Mouse (Mus musculus) adrenal gland, postnatal 14 days (tissue): ENCODE results near the gene Pde4dip. TPM values are rescaled to one million over a fixed set of nuclear protein-coding genes. Genes with fewer than 3 reads are reported as not detected.
A peak's percentile ranks its signal among the peaks of the same experiment; 100 is the strongest.

Source experiments
- DNase-seq: peaks from one replicate; pipeline ENCODE4 v3.0.0; 2021; ENCODE audit warnings: mixed read lengths
- total RNA-seq: library from RNA; stranded (reverse); gene quantifications from 2 replicates; pipeline ENCODE4 v1.2.3, GENCODE M21; 2021

Pde4dip gene
- total RNA-seq, 1 experiment from 2014 or later: 35.6 TPM

DNA sequence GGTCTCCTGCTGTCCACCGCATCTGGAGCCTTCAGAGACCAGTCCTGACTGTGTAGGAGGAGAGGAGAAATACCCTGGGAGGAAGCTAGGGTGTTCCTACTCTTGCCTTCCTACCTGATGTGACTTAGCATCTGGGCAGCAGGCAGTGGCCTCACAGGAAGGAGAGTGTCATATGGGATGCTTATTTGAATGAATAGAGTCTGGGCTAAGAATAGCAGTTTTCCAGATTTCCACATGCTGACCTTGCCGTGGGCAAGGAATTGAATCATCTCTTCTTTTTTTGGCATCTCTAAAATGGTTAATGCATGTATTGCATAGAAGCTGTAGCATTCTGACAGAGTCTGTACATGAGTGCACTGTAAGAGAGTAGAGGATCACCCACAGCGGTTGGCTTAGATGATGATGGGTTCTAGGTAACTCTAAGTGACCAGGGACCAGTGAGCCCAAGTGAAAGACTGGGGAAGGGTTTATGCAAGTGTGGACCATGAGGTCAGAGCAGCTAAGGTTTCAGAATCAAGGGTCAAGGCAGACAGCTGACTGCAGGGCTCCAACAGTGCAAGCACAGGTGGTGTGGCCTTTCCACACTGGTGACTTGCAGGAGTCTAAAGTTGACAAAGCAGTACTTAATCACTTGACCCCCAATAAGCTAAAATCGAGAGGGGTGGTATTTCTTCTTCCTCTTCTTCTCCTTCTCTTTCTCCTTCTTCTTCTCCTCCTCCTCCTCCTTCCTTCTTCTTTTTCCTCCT, 202.0 kb downstream of the Pde4dip start:
- no peak for DNase-seq

DNA sequence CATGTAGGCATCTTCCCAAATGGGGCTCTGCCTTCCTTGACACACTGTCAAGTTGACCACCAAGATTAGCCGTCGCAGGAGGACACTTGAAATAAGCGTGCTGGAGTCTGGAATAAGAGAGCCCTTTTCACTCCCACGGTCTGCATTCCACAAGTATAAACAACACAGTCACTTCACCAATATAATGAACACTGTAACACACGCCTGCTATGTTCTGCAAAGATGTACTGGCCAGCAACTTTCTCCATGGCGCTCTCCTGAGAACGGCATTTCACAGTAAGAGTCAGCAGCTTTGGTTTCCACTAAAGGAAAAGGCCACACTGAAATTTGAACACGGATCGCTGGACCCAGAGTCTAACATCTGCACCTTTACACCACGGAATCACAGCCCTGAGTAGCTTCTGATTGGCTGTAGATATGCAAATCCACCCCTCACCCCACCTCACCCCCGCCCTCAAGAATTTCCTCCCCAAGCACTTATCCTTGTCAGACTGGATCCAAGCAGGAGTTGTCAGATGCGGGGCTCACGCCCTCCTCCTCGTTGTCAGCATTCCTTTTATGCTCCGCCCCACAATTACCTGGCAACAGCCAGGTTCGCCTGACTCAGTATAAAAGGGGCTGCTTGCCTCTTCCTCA, 204.8 kb downstream of the Pde4dip start:
- DNase-seq: no peak

DNA sequence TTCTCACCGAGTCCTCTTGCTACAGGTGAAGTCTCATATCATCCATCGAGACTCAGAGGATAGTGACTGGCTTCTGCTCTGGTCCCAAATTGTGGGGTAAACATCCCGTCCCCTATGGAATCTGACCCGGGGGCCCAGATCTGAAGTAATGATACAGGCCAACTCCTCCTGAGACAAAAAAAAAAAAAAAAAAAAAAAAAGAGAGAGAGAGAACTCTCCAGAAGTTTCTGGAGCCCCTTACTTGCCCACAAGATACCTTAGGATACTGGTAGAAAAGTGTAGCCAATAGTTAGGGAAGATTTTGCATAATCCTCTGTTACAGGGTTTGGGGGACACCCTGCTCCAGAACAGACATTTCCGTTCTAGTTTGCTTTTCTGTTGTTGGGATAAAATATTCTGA, 205.9 kb downstream of the Pde4dip start:
- DNase-seq: no peak

DNA sequence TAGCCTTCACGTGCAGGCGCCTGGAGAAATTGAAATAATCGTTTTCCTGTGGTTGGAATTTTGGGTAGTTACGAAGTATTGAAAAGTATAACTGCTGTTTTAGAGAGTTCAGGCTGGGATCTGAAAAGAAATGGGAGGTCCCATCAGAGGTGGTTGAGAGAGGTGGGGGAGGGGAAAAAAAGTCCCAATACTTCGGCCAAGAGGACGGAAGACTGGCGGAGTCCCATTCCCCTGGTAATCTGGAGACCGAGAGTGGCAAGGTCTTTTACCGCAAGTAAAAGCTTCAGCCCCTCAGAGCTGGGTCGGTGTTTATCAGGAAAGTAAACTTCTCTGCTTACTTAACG, 206.4 kb downstream of the Pde4dip start:
- DNase-seq: no peak

DNA sequence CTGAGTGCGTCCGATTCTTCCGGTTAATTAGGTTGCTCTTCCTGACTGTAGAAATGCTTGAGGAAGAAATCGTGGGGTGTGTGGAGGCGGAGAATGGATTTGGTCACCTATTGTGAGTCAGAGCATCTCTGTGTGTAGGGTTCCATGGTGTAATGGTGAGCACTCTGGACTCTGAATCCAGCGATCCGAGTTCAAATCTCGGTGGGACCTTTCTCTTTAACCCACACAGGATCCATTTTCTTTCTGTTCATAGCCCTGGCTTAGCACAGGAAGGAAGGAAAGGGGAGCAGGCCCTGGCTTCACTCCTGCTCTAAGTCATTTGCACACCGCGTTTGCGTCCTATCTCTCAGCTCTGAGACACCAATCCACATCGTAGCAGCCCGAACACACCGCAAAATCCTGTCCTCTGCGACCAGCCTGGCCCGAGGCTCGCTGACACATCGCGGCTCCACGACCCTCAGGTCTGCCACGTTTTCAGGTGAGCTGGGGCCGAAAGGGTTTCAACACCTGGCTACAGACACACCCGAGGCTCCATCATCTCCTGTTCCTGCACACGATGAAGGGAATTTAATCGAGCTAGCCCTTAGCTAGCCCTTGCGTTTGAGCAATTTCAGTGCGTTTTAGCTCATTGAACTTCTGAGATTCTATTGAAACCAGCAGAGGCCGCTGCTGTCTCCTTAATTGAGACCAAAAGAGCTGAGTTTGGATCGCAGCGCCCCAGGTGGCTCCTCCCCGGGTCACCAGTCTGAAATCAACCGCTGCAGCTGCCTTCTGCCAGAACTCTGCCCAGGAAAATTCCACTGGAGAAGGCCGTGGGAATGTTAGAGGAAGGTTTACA, 207.0 kb downstream of the Pde4dip start:
- DNase-seq: peak; percentile 85

DNA sequence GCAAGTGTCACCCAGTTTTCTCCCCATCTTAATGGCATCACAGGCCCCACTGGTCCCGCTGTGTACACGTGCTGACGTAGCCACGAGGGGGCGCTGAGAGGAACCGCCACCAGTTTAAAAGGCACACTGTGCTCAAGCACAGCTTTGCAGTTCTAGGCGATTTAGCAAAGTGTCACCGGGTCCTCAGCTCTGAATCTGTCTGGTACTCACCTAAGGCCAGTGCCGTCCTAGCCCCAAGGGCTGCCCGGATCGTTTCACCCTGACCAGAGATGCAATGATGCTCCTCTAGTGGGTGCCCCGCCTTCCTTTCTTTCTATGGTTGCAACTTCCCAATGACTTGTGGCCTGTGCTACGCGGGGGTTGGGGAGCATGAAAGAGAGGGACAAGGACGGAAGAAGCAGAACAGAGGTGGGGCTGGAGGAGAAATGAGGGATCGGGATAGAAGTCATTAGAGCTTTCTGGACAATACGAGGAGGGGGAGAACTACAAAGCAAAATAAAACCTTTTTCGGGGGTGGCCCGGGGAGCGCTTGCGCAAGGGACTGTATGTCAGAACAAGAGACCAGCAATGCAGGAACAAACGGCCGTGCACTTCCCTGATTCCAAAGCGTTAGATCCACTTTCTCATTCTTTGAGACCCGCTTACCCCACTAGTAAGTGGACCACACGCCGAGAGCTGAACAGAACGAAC, 207.7 kb downstream of the Pde4dip start:
- peak; percentile 88 for DNase-seq

DNA sequence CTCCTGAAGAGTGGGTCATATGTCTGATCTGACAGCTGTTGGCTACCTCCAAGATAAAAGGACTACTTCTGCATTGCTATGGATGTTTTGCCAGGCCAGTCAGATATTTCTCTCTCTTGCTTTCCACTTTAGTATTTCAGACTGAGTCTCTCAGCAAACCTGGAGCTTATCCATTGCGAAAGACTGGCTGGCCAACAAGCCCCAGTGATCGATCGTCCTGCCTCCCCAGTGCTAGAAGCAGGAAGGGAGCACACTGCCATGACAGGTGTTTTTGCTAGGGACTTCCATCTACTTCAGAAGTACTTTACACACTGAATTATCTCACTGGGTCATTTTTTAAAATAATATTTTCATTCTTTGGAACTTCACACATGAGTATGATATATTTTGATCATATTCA, 210.1 kb downstream of the Pde4dip start:
- no peak for DNase-seq

DNA sequence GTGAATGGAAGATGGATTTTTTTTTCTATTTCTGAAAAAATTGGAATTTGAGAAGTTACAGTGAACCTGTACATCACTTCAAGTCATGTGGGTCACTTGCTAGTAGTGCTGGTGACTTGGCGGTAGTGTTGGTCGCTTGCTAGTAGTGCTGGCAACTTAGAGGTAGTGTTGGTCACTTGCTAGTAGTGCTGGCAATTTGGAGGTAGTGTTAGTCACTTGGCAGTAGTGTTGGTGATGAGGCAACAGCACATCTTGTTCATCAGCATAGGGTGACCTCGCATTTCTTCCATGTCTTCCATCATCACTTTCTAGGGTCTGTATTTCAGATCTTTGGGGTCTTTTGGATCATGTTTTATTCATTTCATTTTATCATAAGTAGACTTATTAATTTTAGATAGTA, 212.4 kb downstream of the Pde4dip start:
- no peak for DNase-seq

DNA sequence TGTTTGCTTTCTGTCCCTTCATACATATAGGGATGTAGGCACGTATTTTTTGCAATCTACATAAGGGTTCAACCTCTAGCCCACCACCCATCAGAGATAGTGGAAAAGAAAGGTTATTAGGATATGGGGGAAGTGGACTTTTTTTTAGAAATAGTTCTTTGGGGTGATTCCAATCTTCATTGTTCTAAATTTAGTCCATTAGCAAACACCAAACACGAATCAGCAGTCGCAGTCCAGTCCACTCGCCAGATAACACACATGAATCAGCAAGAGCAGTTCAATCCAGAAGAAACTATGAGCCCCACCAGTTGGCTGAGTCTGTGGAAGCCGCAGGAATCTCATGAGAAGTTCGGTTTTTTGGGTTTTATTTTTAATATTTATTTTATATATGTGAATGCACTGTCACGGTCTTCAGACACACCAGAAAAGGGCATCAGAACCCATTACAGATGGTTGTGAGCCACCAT, 213.8 kb downstream of the Pde4dip start, which contains the start of gene Gm17651:
TSS of gene Gm17651 (minus strand) at position 51 of the 467 bp plus-strand sequence.
- DNase-seq: no peak

DNA sequence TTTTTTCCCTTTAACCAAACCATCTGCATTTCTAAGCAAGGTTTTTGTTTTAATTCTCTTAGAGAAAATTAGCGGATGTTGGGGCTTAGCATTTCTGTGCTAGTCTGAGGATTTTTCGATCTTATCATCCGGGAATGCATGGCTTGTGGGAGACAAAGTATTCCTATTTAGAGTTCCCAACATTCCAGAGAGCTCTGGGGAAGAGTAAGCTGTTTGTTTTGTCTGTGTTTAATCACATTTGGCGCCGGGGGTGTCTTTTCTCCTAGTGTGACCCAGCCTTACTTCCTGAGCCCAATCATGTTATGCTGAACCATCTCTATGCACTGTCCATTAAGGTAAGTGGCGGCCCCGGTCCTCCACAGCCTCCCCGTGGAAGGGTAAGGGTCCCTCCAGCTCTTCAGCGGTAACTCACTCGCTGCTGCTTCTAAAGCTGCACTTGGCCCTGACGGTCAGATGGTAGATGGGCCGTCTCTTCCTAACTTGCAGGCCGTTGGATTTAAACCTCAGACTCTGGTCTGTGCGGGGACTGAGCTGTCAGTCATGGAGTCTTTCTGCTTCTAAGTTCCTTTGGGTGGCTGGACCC, 221.3 kb downstream of the Pde4dip start:
- no peak for DNase-seq

DNA sequence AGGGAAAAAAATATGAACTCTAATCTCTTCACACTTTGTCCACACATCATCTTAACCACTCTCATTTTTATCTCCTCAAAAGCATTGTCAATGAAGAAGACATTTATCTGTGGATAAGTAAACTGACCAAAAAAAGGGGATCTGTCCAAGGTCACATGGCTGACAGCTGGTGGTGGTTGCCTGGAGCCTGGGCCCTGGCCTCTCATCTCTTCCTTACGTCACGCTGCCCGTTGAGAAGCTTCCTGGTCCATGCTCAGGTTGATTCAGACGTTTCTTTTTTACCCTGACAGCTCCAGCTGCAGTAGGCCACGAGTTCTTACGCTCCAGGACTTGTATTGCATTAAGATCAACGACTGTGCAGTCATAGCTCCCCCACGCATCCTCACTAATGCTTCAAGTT, 222.4 kb downstream of the Pde4dip start:
- no peak for DNase-seq

DNA sequence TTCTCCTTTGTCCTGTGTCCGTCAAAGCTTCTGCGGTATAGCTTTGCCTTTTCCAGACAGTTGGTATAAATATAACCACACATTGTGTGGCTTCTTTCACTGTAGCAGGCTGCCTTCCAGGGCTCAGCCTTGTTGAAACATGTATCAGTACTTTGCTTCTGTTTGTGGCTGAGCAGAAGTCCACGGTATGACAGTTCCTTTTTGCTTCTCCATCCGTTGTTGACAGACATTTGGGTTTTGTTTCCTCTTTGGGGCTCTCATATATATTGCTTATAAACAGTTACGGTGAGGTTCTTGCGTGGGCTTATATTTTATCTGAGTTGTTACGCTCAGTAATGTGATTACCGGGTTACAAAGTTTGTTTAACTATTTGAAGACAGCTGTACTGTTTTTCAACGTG, 223.0 kb downstream of the Pde4dip start:
- no peak for DNase-seq

DNA sequence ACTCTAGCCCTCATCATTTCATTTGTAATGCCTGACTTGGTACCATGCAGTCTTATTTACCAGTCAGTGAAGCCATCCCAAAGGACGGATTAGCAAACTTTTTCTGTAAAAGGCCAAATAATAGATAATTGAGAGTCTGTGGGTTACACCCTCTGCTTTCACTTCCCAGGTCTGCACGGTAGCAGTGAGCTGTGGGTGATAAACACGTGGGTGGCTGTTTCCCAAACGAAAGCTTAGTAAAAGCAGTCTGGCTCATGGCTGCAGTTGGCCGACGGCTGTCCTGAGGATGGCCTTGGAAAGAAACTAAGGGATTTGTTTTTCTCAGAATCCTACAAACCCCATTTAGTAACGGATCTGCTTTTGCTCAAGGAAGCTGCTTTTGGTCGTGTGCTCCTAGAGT, 227.3 kb downstream of the Pde4dip start:
- no peak for DNase-seq

DNA sequence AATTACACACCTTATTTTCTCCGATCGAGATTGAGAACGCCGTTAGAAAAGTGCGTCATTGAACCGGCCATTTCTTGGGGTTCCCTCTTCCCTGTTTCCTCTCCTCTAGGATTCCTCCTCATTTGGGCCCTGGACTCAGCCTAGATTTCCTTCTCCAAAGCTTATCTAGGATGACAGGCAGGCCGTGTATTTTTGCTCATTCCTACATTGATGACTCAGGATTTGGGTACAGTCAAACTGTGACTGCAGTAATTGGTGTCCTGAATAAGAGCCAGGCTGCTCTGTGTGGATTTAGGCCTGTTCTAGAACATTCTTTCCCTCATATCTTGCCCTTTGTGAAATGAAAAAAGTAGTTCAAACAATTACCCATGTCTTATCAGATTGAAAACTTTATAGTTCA, 228.8 kb downstream of the Pde4dip start:
- DNase-seq: peak; percentile 19

DNA sequence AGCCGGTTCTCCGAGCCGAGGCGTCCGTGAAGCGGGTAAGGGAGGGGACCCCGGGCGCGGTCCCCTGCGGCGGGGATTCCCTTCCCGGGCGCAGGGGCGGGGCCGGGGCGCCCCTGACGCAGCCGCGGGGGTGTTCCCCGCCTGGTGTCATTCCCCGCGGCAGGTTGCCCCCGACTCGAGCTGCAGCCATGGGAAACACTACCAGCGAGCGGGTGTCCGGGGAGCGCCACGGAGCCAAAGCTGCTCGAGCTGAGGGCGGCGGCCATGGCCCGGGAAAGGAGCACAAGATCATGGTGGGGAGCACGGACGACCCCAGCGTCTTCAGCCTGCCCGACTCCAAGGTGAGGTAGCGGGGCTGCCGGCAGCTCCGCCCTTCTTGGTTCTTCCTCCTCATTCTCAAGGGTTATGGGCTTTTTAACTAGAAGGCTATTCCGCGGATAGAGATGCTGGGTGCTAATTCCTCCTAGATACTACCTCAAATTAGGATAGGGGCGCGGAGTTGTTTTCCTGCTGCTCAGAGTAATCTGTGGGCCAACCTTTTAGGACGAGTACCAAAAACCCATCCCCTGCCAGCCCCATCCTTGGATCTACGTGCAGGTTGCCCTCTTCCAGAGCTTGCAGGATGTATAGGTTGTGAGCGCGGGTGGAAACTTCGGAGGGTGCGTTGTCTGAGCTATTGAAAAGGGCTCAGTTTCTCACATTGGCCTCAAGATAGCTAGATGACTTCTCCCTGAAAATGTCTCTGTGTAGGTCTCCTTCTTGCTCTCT, 229.9 kb downstream of the Pde4dip start:
- no peak for DNase-seq

DNA sequence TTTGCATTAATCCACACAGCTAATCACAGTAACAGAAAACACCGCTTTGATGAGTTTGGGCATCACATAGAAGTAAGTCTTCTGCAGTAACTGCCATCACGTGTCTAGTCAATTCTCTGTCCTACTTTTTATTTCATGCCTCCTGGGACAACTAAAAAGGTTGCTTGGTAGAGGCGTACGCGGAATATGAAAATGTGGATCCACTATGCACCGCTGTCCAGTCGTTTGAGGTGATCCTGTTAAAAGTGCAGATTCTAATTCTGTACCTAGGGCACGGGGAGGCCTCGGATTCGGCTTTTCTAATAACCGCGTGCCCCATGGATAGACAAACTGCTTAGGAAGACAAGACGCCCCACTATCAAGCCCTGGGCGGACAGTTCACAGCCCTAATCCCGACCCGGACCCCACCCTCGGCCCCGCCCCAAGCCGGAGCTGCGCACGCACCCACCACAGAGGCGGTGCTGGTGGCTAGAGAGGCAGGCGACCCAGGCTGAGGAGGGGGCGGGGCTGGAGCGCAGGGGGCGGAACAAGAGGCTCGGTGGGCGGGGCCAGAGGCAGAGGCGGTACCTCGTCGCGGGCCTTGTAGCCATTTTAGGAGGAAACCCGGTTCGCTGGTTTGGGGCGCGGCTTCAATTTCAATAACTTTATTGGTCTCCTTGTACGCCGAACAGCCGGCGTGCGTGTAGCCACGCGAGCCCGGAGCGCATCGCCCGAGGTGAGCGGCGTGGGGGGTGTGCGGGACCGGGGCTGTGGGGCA, 230.7 kb downstream of the Pde4dip start, which contains the start of gene Prkab2:
TSS of gene Prkab2 (plus strand) at position 539 of the 757 bp plus-strand sequence.
- peak; percentile 100 for DNase-seq

DNA sequence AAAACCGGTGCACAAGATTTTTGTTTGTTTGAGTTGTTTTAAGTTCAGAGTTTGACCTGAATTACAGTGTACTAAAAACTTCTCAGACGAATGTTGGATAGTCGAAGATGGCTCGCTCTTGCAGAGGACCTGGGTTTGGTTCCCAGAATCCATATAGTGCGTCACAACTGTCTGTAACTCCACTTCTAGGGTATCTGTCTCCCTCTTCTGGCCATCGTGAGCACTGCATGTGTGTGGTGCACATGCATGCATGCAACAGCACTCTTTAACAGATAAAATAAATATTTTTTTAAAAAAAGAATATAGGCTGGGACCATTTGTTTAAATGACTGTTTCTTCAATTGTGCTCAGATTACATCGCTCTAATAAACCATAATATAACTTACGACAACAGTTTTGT, 233.6 kb downstream of the Pde4dip start:
- peak; percentile 44 for DNase-seq

DNA sequence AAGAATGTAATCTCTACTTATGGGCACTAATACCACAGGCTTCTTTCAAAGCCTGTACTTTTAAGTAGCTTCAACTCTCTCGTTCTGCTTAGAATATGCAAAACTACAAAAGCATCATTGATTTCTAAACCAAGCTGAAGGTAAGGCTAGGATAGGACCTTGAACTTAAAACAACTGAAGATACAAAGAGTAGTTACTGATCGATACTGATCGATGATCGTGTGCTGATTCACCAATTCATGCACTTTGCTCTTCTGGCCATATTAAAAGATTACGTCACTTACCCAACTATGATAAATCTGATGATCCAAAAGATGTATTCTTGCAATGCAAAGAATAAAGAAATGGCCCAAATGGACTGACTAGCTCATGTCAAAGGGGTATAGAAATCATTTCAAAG, 234.7 kb downstream of the Pde4dip start:
- DNase-seq: no peak

DNA sequence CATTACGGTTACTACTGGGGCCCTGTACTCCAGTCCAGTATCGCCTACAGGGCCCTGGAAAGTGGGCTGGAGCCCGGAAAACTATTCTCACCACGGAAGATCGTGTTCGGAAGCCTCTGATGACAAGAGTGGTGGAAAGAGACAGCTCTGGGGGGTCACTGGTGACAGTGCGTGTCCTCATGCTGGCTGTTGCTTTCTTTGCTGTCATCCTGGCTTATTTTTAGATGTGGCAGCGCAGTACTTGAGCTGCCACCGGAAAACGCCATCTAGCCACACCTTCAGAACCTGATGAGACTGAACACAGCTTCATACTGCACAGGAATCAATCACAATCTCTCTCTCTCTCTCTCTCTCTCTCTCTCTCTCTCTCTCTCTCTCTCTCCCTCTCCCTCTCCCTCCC, 236.9 kb downstream of the Pde4dip start:
- DNase-seq: no peak

DNA sequence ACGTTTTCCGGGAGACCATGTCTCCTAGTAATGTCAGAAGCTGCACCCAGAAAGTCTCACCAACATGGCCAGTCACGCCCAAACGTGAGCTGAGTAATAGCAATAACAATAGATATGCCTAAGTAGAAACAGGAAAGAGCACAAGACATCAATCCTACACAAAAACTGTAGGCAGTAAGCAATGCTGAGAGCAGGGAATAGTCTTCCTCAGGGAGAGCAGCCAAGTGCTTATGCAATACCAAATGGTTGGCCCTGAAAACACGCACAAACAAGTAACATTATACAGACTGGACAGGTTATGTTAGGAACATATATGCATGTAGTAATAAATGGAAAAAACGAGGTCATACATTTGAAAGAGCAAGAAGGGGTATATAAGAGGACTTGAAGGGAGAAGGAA, 239.0 kb downstream of the Pde4dip start:
- no peak for DNase-seq
